ENCODE assay signal across 9 mouse cellular contexts in the genomic region with DNA sequence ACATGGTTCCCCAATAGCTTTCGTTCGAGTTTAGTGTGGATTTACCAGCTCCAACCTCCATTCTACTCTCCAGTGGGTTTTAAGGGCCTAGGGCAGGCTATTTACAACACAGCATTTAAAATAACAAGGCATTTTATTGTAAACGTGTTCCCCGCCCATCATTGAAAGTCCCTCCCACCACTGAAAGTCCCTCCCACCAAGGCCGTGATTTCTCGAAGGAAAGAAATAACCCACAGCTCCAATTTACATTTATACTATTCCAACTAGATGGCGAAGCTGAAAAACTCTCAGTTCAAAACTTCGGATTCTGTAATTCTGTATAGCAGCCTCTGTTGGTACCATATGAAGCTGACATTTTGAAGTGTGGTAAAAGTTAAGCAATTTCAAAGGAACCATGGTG. TPM values are rescaled to one million over a fixed set of nuclear protein-coding genes. Genes with fewer than 3 reads are reported as not detected.
DNase-seq lines count a peak whose midpoint lies in the region; ATAC-seq and TF ChIP-seq lines count a peak whose summit lies in the region.
"Had no signal": no experiment of that assay in that cellular context is flagged by ENCODE, and none has a peak within 500 bp of the region (broad histone marks: within the 10 kb centered on the region; RNA-seq: fewer than 3 reads in every experiment).

No protein-coding gene starts in this region.

- H3ac ChIP-seq in C2C12 (ENCODE audit: control insufficient read depth, insufficient read length, low read depth) = no peak overlapping the region

- H3K27me3 ChIP-seq in C2C12 (ENCODE audit: control insufficient read depth, insufficient read depth, insufficient read length) = no peaks in the 10 kb centered on the region
- H3K27me3 ChIP-seq in kidney, embryonic 16.5 days (ENCODE audit: insufficient read depth, low read length) = no peaks in the 10 kb centered on the region

- peak overlapping the region; percentile 48 for H3K9ac ChIP-seq in kidney, embryonic 16.5 days (replicated peaks; ENCODE audit: low read length)

- ATAC-seq in kidney, embryonic 16.5 days (ENCODE audit: low FRiP score, low TSS enrichment) = no peak
- ATAC-seq in megakaryocyte progenitor cell, adult 5-6 weeks (replicated peaks; ENCODE audit: poor library complexity) = 0 out of 2 replicates have a peak, but pooled peaks have one; percentile 21

- H3K4me1 ChIP-seq in kidney, embryonic 16.5 days (ENCODE audit: insufficient read depth, low read length) = peaks cover 36% of the 10 kb centered on the region

- DNase-seq in adrenal gland, postnatal 14 days = peak; percentile 39
- peak; percentile 56 for DNase-seq in heart, adult 8-10 months (ENCODE audit: low spot score)
- no peak for DNase-seq in MN1 (ENCODE audit: low spot score)
- no peak for DNase-seq in left cerebral cortex, adult 9 months (ENCODE audit: low spot score in 2 of 2)
- DNase-seq in cerebellum, adult 8-10 months = no peak

- H3K36me3 ChIP-seq in C2C12 (ENCODE audit: control insufficient read depth, insufficient read depth) = peaks cover 5% of the 10 kb centered on the region
- no peaks in the 10 kb centered on the region for H3K36me3 ChIP-seq in kidney, embryonic 16.5 days (ENCODE audit: insufficient read depth, low read length)

- H3K4me3 ChIP-seq in C2C12 (ENCODE audit: insufficient read depth, poor library complexity, severe bottlenecking) = peak overlapping the region; percentile 74
- H3K4me3 ChIP-seq in kidney, embryonic 16.5 days (ENCODE audit: low read length) = peak overlapping the region; percentile 95

- H3K9me3 ChIP-seq in kidney, embryonic 16.5 days (ENCODE audit: low read length) = no peaks in the 10 kb centered on the region

- 0 out of 2 replicates have a peak overlapping the region, but pooled peaks have one; percentile 20 for H3K27ac ChIP-seq in kidney, embryonic 16.5 days (ENCODE audit: low read length)

- peaks cover 54% of the 10 kb centered on the region for H3K79me3 ChIP-seq in C2C12 (ENCODE audit: low read depth)

- TF ChIP-seq CTCF in C2C12 (IDR thresholded peaks at IDR 0.05; ENCODE audit: control insufficient read depth, insufficient read depth, insufficient read length) = no peak

- peaks cover 62% of the 10 kb centered on the region for H3K79me2 ChIP-seq in C2C12 (ENCODE audit: control insufficient read depth, insufficient read depth)

- H3K4me2 ChIP-seq in kidney, embryonic 16.5 days (replicated peaks; ENCODE audit: low read depth, low read length) = peak overlapping the region; percentile 82

- 1% methylated on average over 8 of the region's 8 CpGs for whole genome bisulfite sequencing in kidney, embryonic 16.5 days

TF ChIP-seq in C2C12, 6 proteins besides CTCF, POLR2A, EP300 and RAD21:
- no peak for TF ChIP-seq MYOG (IDR thresholded peaks at IDR 0.05; ENCODE audit: control insufficient read depth, extremely low read depth, insufficient read length)
- TF ChIP-seq MAX (IDR thresholded peaks at IDR 0.05) = no peak
- no peak for TF ChIP-seq CEBPB (IDR thresholded peaks at IDR 0.05; ENCODE audit: low read depth)
- TF ChIP-seq FOSL1 (IDR thresholded peaks at IDR 0.05; ENCODE audit: insufficient read depth, low read length, poor library complexity, severe bottlenecking) = no peak
- no peak for TF ChIP-seq USF1 (IDR thresholded peaks at IDR 0.05; ENCODE audit: low read depth)
- TF ChIP-seq MYOD1 (IDR thresholded peaks at IDR 0.05; ENCODE audit: control insufficient read depth, insufficient read length, low read depth) = no peak

RNA-seq across cellular contexts. Expression of gene Gm49361, which starts 1.4 kb away (rescaled TPM):
- polyA plus RNA-seq in C2C12 (2012; fragmentation: generic; extraction: Trizol) = not detected
- 2.0 and 3.4 TPM in 2 replicates for total RNA-seq in adrenal gland, postnatal 14 days (2021)
- 1 to 10 TPM in 3 of 4 experiments, not detected in 1; 1.6 to 2.7 (median 1.8) TPM for total RNA-seq in heart, adult 8-10 months (2022)
- polyA plus RNA-seq in kidney, embryonic 16.5 days (2015; fragmentation: Nextera tagmentation; extraction: Ambion mirVana) = not detected in 2 replicates
- total RNA-seq in megakaryocyte progenitor cell, adult 5-6 weeks (2015) = not detected in 2 replicates
- total RNA-seq in megakaryocyte progenitor cell, adult 5-6 weeks (2017) = not detected in 2 replicates
- total RNA-seq: common myeloid progenitor, adult 5-6 weeks had no signal

RNA-seq across cellular contexts. Expression of gene Lats2, which starts 13.6 kb away (rescaled TPM):
- 15.6 TPM for polyA plus RNA-seq in C2C12 (2012; fragmentation: generic; extraction: Trizol)
- 37.0 and 45.3 TPM in 2 replicates for total RNA-seq in adrenal gland, postnatal 14 days (2021)
- 10 to 100 TPM; 24.3 to 39.2 (median 31.0) TPM for total RNA-seq in heart, adult 8-10 months (2022)
- 25.9 and 27.7 TPM in 2 replicates for polyA plus RNA-seq in kidney, embryonic 16.5 days (2015; fragmentation: Nextera tagmentation; extraction: Ambion mirVana)
- total RNA-seq in megakaryocyte progenitor cell, adult 5-6 weeks (2015) = 9.3 and 16.9 TPM in 2 replicates
- total RNA-seq in megakaryocyte progenitor cell, adult 5-6 weeks (2017) = 8.1 and 8.2 TPM in 2 replicates

RNA-seq across cellular contexts. Expression of gene Sap18, which starts 53.4 kb away (rescaled TPM):
- polyA plus RNA-seq in C2C12 (2012; fragmentation: generic; extraction: Trizol) = 111 TPM
- total RNA-seq in adrenal gland, postnatal 14 days (2021) = 35.1 and 37.1 TPM in 2 replicates
- total RNA-seq in heart, adult 8-10 months (2022) = 100 to 1,000 TPM in 1 of 4 experiments, 10 to 100 TPM in 3; 85.9 to 102 (median 91.8) TPM
- 23.0 and 25.4 TPM in 2 replicates for polyA plus RNA-seq in kidney, embryonic 16.5 days (2015; fragmentation: Nextera tagmentation; extraction: Ambion mirVana)
- total RNA-seq in megakaryocyte progenitor cell, adult 5-6 weeks (2015) = 160 and 206 TPM in 2 replicates
- 16.6 and 19.9 TPM in 2 replicates for total RNA-seq in megakaryocyte progenitor cell, adult 5-6 weeks (2017)

Comparison
In these comparisons a context has a peak if more than half of its experiments do, and no peak if none do; other contexts are left out.
1. DNase-seq: peak in adrenal gland, postnatal 14 days (single experiment) and heart, adult 8-10 months (single experiment); none in MN1 (single experiment), left cerebral cortex, adult 9 months (0 of 2) and cerebellum, adult 8-10 months (single experiment).